Mouse (Mus musculus) right cerebral cortex, postnatal 25 days (tissue): ENCODE results near the gene Nhlrc1.

Source experiments
- DNase-seq: peaks from one replicate; pipeline ENCODE4 v3.0.0; 2022

Nhlrc1 gene

GRCm38 (mm10) chr13:47014334-47015194 is at the start of gene Nhlrc1:
Gene Nhlrc1 (minus strand): TSS chr13:47014850.
- DNase-seq: peak; percentile 82

- DNase-seq: no peak
These were observed 49.5 kb upstream of the Nhlrc1 start for GRCm38 (mm10) chr13:47063985-47064760.

- no peak for DNase-seq
These were observed 48.1 kb upstream of the Nhlrc1 start for GRCm38 (mm10) chr13:47062756-47063155.

GRCm38 (mm10) chr13:47056781-47057180 is 42.1 kb upstream of the Nhlrc1 start:
- no peak for DNase-seq

GRCm38 (mm10) chr13:47056126-47056525 is 41.5 kb upstream of the Nhlrc1 start:
- DNase-seq: peak; percentile 69

- DNase-seq: no peak
These were observed 39.3 kb upstream of the Nhlrc1 start for GRCm38 (mm10) chr13:47053971-47054370.

- no peak for DNase-seq
These were observed 35.4 kb upstream of the Nhlrc1 start for GRCm38 (mm10) chr13:47050009-47050408.

- no peak for DNase-seq
These were observed 33.3 kb upstream of the Nhlrc1 start for GRCm38 (mm10) chr13:47047996-47048395.

- DNase-seq: no peak
These were observed 29.9 kb upstream of the Nhlrc1 start, which contains the start of gene Tpmt for GRCm38 (mm10) chr13:47044617-47044947. Gene Tpmt (minus strand): TSS chr13:47044737.

GRCm38 (mm10) chr13:47043833-47044616 is 29.4 kb upstream of the Nhlrc1 start:
- peak; percentile 8 for DNase-seq

- DNase-seq: peak; percentile 99
These were observed 28.5 kb upstream of the Nhlrc1 start, which contains the start of gene Kdm1b for GRCm38 (mm10) chr13:47043030-47043680. Gene Kdm1b (plus strand): TSS chr13:47043499.

- no peak for DNase-seq
These were observed 27.5 kb upstream of the Nhlrc1 start for GRCm38 (mm10) chr13:47042024-47042633.

GRCm38 (mm10) chr13:47040061-47040460 is 25.4 kb upstream of the Nhlrc1 start:
- no peak for DNase-seq

- DNase-seq: no peak
These were observed 23.3 kb upstream of the Nhlrc1 start for GRCm38 (mm10) chr13:47037946-47038345.

- DNase-seq: no peak
These were observed 19.0 kb upstream of the Nhlrc1 start for GRCm38 (mm10) chr13:47033602-47034001.

GRCm38 (mm10) chr13:47030376-47031107 is 15.9 kb upstream of the Nhlrc1 start:
- DNase-seq: no peak

GRCm38 (mm10) chr13:47020798-47021197 is 6.1 kb upstream of the Nhlrc1 start:
- DNase-seq: no peak

GRCm38 (mm10) chr13:47019774-47020173 is 5.1 kb upstream of the Nhlrc1 start:
- no peak for DNase-seq

- DNase-seq: peak; percentile 66
These were observed 2.6 kb upstream of the Nhlrc1 start for GRCm38 (mm10) chr13:47017259-47017658.

- DNase-seq: no peak
These were observed 498 bp upstream of the Nhlrc1 start for GRCm38 (mm10) chr13:47015195-47015501.

GRCm38 (mm10) chr13:47013740-47014139 is 910 bp downstream of the Nhlrc1 start:
- no peak for DNase-seq

- no peak for DNase-seq
These were observed 13.1 kb downstream of the Nhlrc1 start for GRCm38 (mm10) chr13:47001590-47001989.
